Mouse (Mus musculus): ENCODE measurements around the gene Nexn.
A peak's percentile ranks its signal among the peaks of the same experiment; 100 is the strongest.

Gene Nexn

GRCm38 (mm10) chr3:152193635-152194097 is 72.5 kb downstream of the Nexn start:
- peak; percentile 77 for DNase-seq (ENCODE audit: low spot score)

- no peak for DNase-seq (ENCODE audit: low spot score)
Observed at GRCm38 (mm10) chr3:152193177-152193576, 73.0 kb downstream of the Nexn start.

- DNase-seq (ENCODE audit: low spot score) = no peak
Observed at GRCm38 (mm10) chr3:152192238-152192931, 73.8 kb downstream of the Nexn start.

GRCm38 (mm10) chr3:152191791-152192237 is 74.3 kb downstream of the Nexn start:
- peak; percentile 17 for DNase-seq (ENCODE audit: low spot score)

GRCm38 (mm10) chr3:152190679-152191477 is 75.3 kb downstream of the Nexn start:
- DNase-seq (ENCODE audit: low spot score) = no peak

- no peak for DNase-seq (ENCODE audit: low spot score)
Observed at GRCm38 (mm10) chr3:152189306-152189705, 76.8 kb downstream of the Nexn start.
